Mouse (Mus musculus): ENCODE measurements at regions not wholly inside any gene's neighbourhood (a gene's known extent, or its start where the extent isn't known, plus 50 kb on each side); places are given as distances from the start of the nearest gene placed in this dataset.

DNA sequence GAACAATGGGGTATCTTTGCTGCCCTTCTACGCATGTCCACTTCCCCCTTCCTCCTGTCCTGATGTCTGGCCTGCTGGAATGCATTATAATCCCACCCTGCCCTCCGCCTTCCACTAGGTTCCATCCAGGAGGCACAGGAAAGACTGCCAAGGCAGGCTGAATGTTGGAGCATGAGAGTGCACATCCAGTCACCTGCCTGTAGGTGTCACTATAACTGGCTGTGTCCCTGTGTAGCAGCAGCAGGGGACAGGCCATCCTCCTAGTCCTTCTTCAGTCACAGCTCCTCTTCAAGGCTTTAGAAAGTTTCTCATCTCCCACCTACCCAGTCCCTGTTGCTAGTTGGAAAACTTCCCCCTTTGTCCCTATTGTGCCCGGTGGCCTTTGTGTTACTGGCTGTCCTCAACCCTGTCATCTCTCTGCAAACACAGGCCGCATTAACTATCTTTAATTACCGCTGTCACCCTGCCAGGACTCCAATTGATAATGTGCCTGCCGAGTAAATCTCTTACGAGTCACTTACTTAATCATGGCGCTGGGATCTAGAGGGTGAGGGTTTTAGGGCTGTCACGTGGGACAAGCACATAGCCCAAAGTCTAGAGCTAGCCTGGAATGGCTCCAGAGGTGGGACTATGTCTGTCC lies 355.2 kb upstream of the Fam19a5 start:
- TF ChIP-seq CTCF (IDR thresholded peaks at IDR 0.05; ENCODE audit: insufficient read depth, low read depth, low read length) (no peak), POLR2A (IDR thresholded peaks at IDR 0.05; ENCODE audit: insufficient read depth, low read depth, low read length) (no peak)
- Histone ChIP-seq H3K4me3 (ENCODE audit: insufficient read depth, low read depth, low read length) (no peak overlapping the region), H3K4me1 (ENCODE audit: control insufficient read depth, insufficient read depth, low read length) (no peaks in the 10 kb centered on the region), H3K27ac (ENCODE audit: insufficient read depth, low read depth, low read length) (no peak overlapping the region)
- 61% methylated on average over 9 of the region's 9 CpGs for WGBS

DNA sequence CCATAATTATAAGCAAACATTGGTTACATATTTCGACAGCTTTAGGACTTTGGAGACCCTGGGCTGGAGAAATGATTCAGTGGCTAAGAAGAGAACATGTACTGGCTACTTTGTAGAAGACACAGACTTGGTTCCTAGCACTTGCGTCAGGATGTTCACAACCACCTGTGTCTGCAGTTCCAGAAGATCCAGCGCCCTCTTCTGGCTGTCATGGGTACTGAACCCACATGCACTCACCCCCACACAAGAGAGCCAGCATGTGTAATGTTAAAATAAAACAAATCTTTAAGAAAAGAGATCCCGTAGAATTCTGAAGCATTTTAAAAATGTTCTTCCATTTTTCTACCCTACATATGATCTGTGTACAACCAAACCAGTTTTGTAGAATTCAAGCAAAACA lies 352.2 kb upstream of the Fam19a5 start:
- 78% methylated on average over 4 of the region's 4 CpGs for WGBS

DNA sequence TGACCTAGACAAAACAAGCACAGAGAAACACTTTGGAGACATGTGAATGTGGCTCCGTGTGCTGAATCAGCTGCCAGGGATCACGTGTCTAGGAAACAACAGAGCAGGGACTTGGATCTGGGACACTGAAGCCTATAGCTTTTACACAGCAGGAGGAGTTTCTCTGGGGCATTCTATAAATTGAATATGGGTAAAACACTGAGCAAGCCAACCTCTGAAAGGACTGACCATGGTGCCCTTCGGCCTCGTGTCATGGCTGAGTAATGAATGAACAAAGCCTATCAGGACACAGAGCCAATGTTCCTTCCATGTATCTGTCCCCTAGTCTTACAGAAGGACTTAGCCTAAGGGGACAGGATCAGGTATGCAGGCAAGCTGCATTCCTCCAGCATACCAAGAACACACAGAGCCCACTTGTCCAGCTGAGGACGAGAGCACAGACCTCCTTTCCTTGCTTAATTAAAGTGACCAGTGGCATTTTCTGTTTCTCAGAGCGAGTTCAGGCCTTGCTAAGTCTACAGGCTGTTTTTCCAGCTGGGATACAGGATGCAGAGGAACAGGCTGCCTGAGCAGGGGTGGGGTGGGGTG lies 347.7 kb upstream of the Fam19a5 start:
- H3K4me3 ChIP-seq (ENCODE audit: insufficient read depth, low read depth, low read length), result no peak overlapping the region
- no peak for TF ChIP-seq CTCF (IDR thresholded peaks at IDR 0.05; ENCODE audit: insufficient read depth, low read depth, low read length)
- no peak for TF ChIP-seq POLR2A (IDR thresholded peaks at IDR 0.05; ENCODE audit: insufficient read depth, low read depth, low read length)
- H3K4me1 ChIP-seq (ENCODE audit: control insufficient read depth, insufficient read depth, low read length), result peaks cover 5% of the 10 kb centered on the region; the same call in 1 of the 2 replicates
- WGBS, result 70% methylated on average over 6 of the region's 6 CpGs
- H3K27ac ChIP-seq (ENCODE audit: insufficient read depth, low read depth, low read length), result no peak overlapping the region

More for the DNA sequence above, 352.2 kb upstream of the Fam19a5 start:
- no peaks in the 10 kb centered on the region for H3K4me1 ChIP-seq (ENCODE audit: control insufficient read depth, insufficient read depth, low read length)
- no peak overlapping the region for H3K4me3 ChIP-seq (ENCODE audit: insufficient read depth, low read depth, low read length)
- no peak overlapping the region for H3K27ac ChIP-seq (ENCODE audit: insufficient read depth, low read depth, low read length)
- TF ChIP-seq CTCF (IDR thresholded peaks at IDR 0.05; ENCODE audit: insufficient read depth, low read depth, low read length), result no peak
- TF ChIP-seq POLR2A (IDR thresholded peaks at IDR 0.05; ENCODE audit: insufficient read depth, low read depth, low read length), result no peak

DNA sequence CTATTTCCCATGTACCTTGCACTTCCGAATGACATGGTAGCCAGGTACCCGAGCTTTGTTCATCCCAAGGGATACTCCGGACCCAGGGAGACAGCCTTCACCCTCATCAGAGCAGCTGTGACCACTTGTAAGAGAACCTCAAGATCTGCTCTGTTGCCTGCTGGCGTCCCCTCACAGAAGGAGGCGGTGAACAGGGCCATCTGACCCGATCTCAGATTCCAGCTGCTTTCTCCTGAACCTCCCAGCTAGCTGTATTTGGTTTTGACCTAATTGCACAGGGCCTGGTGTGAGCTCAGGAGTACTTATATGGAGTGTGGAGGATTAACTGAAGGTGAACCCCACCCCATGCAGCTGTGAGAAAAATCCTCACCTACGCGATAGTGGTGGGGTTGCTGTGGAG lies 344.5 kb upstream of the Fam19a5 start:
- H3K4me1 ChIP-seq (ENCODE audit: control insufficient read depth, insufficient read depth, low read length), result peaks cover 6% of the 10 kb centered on the region; the same call in 1 of the 2 replicates
- WGBS, result 88% methylated on average over 8 of the region's 8 CpGs
- TF ChIP-seq CTCF (IDR thresholded peaks at IDR 0.05; ENCODE audit: insufficient read depth, low read depth, low read length), result no peak
- TF ChIP-seq POLR2A (IDR thresholded peaks at IDR 0.05; ENCODE audit: insufficient read depth, low read depth, low read length), result no peak
- no peak overlapping the region for H3K27ac ChIP-seq (ENCODE audit: insufficient read depth, low read depth, low read length)
- no peak overlapping the region for H3K4me3 ChIP-seq (ENCODE audit: insufficient read depth, low read depth, low read length)

DNA sequence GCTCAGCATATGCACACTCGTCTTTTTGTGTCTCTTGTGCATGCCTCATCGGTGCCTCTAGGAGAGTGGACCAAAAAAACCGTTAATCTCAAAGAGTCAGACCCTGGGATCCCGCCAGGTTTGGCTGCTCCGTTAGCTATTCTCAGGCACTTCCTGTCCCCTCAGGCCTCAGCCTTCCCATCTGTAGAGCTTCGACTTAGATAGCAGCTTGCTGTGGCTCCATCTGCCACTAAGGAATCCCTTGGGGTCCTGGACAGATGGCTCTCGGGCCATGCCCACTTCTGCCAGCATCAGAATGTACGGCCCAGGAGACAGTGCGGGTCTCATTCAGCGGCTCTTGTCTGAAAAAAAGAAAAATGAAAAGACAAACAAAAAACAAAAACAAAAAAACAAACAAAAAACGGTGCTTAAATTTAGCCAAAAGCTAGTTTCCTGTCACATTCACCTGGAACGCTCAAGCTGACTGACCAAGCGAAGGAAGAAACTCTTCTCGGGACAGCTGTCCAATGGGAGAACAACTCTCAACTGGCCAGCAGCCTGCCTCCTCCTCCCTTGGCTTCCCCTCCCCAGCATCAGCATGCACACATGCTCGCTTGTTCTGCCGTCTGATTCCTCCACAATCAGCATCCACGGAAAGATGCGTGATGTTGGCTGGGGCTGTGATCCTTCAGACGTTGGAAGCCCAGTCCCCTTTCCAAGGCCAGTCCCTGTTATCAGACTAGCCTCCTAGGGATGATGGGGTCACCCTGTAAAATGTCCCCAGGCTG lies 343.6 kb upstream of the Fam19a5 start:
- peaks cover 6% of the 10 kb centered on the region; the same call in 1 of the 2 replicates for H3K4me1 ChIP-seq (ENCODE audit: control insufficient read depth, insufficient read depth, low read length)
- TF ChIP-seq CTCF (IDR thresholded peaks at IDR 0.05; ENCODE audit: insufficient read depth, low read depth, low read length) (no peak), POLR2A (IDR thresholded peaks at IDR 0.05; ENCODE audit: insufficient read depth, low read depth, low read length) (no peak)
- 71% methylated on average over 19 of the region's 19 CpGs for WGBS
- H3K4me3 ChIP-seq (ENCODE audit: insufficient read depth, low read depth, low read length), result no peak overlapping the region
- no peak overlapping the region for H3K27ac ChIP-seq (ENCODE audit: insufficient read depth, low read depth, low read length)

DNA sequence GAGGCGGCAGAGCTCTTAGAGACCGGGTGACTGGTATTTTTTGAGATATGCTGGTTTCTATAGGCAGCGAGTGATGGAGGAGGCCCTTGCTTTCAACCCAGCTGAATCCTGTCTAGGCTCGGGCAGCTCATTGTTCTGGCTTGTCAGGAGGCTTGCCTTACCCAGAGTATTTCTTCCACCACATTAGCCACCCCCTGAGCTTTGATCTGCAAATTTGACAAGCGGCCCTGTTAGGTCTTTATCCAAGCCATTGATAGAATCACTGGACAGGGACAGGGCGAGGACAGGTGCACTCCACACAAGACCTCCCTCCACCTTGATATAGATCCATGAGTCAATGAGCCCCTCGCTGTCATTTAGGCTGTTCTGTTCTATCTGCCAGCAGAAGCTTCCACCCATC lies 343.0 kb upstream of the Fam19a5 start:
- Histone ChIP-seq H3K4me3 (ENCODE audit: insufficient read depth, low read depth, low read length) (no peak overlapping the region), H3K27ac (ENCODE audit: insufficient read depth, low read depth, low read length) (no peak overlapping the region), H3K4me1 (ENCODE audit: control insufficient read depth, insufficient read depth, low read length) (peaks cover 6% of the 10 kb centered on the region; the same call in 1 of the 2 replicates)
- WGBS, result 53% methylated on average over 7 of the region's 7 CpGs
- TF ChIP-seq POLR2A (IDR thresholded peaks at IDR 0.05; ENCODE audit: insufficient read depth, low read depth, low read length), result no peak
- TF ChIP-seq CTCF (IDR thresholded peaks at IDR 0.05; ENCODE audit: insufficient read depth, low read depth, low read length), result no peak

DNA sequence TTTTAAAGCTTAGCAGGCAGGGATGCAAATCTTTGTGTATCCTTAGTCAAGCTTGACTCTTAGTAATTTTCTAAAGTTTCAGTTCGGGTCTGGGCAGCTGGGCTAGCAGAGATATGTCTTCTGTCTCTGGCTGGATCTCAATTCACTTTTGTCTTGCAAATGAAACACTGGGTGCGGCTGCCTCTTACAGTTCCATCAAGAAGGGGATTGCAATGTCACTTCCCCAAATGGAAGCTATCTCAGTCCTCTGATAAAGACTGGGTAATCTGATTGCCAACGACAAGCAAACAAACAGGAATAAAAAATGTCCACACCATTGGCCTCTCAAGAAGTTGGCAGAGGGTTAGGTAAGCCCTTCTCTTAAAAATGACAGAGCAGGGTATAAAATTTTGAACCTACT lies 314.1 kb upstream of the Fam19a5 start:
- Histone ChIP-seq H3K4me3 (ENCODE audit: insufficient read depth, low read depth, low read length) (no peak overlapping the region), H3K4me1 (ENCODE audit: control insufficient read depth, insufficient read depth, low read length) (peaks cover 3% of the 10 kb centered on the region; the same call in 1 of the 2 replicates), H3K27ac (ENCODE audit: insufficient read depth, low read depth, low read length) (no peak overlapping the region)
- no peak for TF ChIP-seq POLR2A (IDR thresholded peaks at IDR 0.05; ENCODE audit: insufficient read depth, low read depth, low read length)
- no peak for TF ChIP-seq CTCF (IDR thresholded peaks at IDR 0.05; ENCODE audit: insufficient read depth, low read depth, low read length)
- WGBS, result 64% methylated on average over 3 of the region's 3 CpGs

DNA sequence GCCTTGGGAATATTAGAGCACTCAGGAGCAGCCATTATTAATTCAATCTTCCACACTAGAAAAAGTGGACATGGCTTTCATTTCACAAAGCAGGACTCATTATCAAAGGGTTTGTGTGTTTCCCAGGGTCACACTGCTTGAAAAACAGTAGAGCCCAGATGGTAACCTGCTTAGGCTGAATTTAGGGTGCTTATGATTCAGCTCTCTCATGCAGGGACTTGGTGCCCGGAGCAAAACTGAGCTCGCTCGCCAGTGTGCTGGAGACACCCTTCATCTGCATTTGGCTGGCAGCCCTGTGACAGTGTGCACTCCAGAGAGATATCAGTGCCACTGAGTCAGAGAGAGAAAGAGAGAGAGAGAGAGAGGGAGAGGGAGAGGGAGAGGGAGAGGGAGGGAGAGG lies 308.0 kb upstream of the Fam19a5 start:
- TF ChIP-seq POLR2A (IDR thresholded peaks at IDR 0.05; ENCODE audit: insufficient read depth, low read depth, low read length) (no peak), CTCF (IDR thresholded peaks at IDR 0.05; ENCODE audit: insufficient read depth, low read depth, low read length) (no peak)
- peaks cover 7% of the 10 kb centered on the region; the same call in 1 of the 2 replicates for H3K4me1 ChIP-seq (ENCODE audit: control insufficient read depth, insufficient read depth, low read length)
- 35% methylated on average over 3 of the region's 3 CpGs for WGBS
- no peak overlapping the region for H3K4me3 ChIP-seq (ENCODE audit: insufficient read depth, low read depth, low read length)
- no peak overlapping the region for H3K27ac ChIP-seq (ENCODE audit: insufficient read depth, low read depth, low read length)

DNA sequence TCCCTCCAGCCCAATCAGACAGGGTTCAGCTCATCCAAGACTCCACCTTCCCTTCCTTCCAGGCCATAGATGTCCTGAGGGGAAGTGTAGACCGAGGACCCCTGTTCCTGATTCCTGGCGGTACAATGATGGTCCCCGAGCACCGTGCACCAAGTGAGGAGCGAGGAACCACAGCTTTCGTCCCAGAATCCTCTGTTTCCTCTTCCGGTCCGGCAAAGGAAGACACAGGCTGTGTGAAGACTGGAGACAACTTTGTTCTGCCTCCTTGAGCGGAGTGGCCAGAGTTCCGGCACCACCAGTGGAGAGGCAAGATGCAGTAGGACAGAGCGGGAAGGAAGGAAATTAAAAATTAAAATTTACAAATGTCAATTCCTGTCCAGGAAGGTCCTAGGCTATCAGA lies 305.0 kb upstream of the Fam19a5 start:
- peaks cover 7% of the 10 kb centered on the region; the same call in 1 of the 2 replicates for H3K4me1 ChIP-seq (ENCODE audit: control insufficient read depth, insufficient read depth, low read length)
- no peak overlapping the region for H3K27ac ChIP-seq (ENCODE audit: insufficient read depth, low read depth, low read length)
- WGBS, result 94% methylated on average over 11 of the region's 11 CpGs
- TF ChIP-seq POLR2A (IDR thresholded peaks at IDR 0.05; ENCODE audit: insufficient read depth, low read depth, low read length) (no peak), CTCF (IDR thresholded peaks at IDR 0.05; ENCODE audit: insufficient read depth, low read depth, low read length) (no peak)
- H3K4me3 ChIP-seq (ENCODE audit: insufficient read depth, low read depth, low read length), result no peak overlapping the region
